Mouse (Mus musculus) adrenal gland (tissue): ENCODE data around the gene Pld3.
"Not testable (repeated sequence)": the region's sequence is repeated elsewhere in the genome, so short reads cannot be mapped to it uniquely, and the experiment has no call there.

ENCODE experiments used
- intact Hi-C: fragments of 180-260 bp; cut with DNase I; formaldehyde crosslinking; loops from one replicate; pipeline ENCODE4 v1.15.1; 2025

Gene Pld3

GRCm38 (mm10) chr7:27526039-27526827 lies 26.8 kb downstream of the Pld3 start:
- intact Hi-C loops = loop anchor here (10.0 kb wide), 1 partner anchor 191 kb away; the partner anchor contains the start of gene Ltbp4

GRCm38 (mm10) chr7:27523805-27524204 lies 29.2 kb downstream of the Pld3 start:
- intact Hi-C loops = loop anchor here (10.0 kb wide), 1 partner anchor 189 kb away; the partner anchor contains the start of gene Ltbp4

GRCm38 (mm10) chr7:27522967-27523366 lies 30.1 kb downstream of the Pld3 start, which contains the start of gene Hipk4:
Gene Hipk4 (plus strand): TSS chr7:27523267.
- intact Hi-C loops = loop anchor here (10.0 kb wide), 1 partner anchor 188 kb away; the partner anchor contains the start of gene Ltbp4

- intact Hi-C loops = loop anchor here (10.0 kb wide), 1 partner anchor 186 kb away; the partner anchor contains the start of gene Ltbp4
Observed at GRCm38 (mm10) chr7:27520599-27520998, 32.4 kb downstream of the Pld3 start.

GRCm38 (mm10) chr7:27520104-27520503 lies 32.9 kb downstream of the Pld3 start:
- intact Hi-C loops = loop anchor here (10.0 kb wide), 1 partner anchor 185 kb away; the partner anchor contains the start of gene Ltbp4

- intact Hi-C loops = no loop called here
Observed at GRCm38 (mm10) chr7:27518314-27518713, 34.7 kb downstream of the Pld3 start.

GRCm38 (mm10) chr7:27514961-27515360 lies 38.1 kb downstream of the Pld3 start:
- intact Hi-C loops = no loop called here

GRCm38 (mm10) chr7:27510809-27511208 lies 42.2 kb downstream of the Pld3 start:
- intact Hi-C loops = no loop called here

GRCm38 (mm10) chr7:27508648-27509005 lies 44.4 kb downstream of the Pld3 start:
- intact Hi-C loops = loop anchor here (10.0 kb wide), 1 partner anchor 54 kb away; no protein-coding TSS in a partner anchor

- intact Hi-C loops = loop anchor here (10.0 kb wide), 1 partner anchor 53 kb away; no protein-coding TSS in a partner anchor
Observed at GRCm38 (mm10) chr7:27507711-27508647, 45.0 kb downstream of the Pld3 start.

GRCm38 (mm10) chr7:27506765-27507370 lies 46.1 kb downstream of the Pld3 start:
- intact Hi-C loops = loop anchor here (10.0 kb wide), 1 partner anchor 52 kb away; no protein-coding TSS in a partner anchor

- intact Hi-C loops = loop anchor here (10.0 kb wide), 1 partner anchor 47 kb away; no protein-coding TSS in a partner anchor
Observed at GRCm38 (mm10) chr7:27501620-27502019, 51.4 kb downstream of the Pld3 start.

- intact Hi-C loops = no loop called here
Observed at GRCm38 (mm10) chr7:27499036-27499435, 54.0 kb downstream of the Pld3 start, which contains the start of gene Prx. Gene Prx (plus strand): TSS chr7:27499324.

- intact Hi-C loops = not testable (repeated sequence)
Observed at GRCm38 (mm10) chr7:27494659-27495367, 58.2 kb downstream of the Pld3 start.

GRCm38 (mm10) chr7:27493450-27493849 lies 59.6 kb downstream of the Pld3 start:
- intact Hi-C loops = no loop called here

GRCm38 (mm10) chr7:27493022-27493421 lies 60.0 kb downstream of the Pld3 start:
- intact Hi-C loops = no loop called here

- intact Hi-C loops = no loop called here
Observed at GRCm38 (mm10) chr7:27491856-27492255, 61.2 kb downstream of the Pld3 start.

GRCm38 (mm10) chr7:27490543-27491329 lies 62.3 kb downstream of the Pld3 start:
- intact Hi-C loops = no loop called here

- intact Hi-C loops = no loop called here
Observed at GRCm38 (mm10) chr7:27490227-27490542, 62.8 kb downstream of the Pld3 start.
